9 mouse cellular contexts compared by ENCODE assay signal in the genomic region with DNA sequence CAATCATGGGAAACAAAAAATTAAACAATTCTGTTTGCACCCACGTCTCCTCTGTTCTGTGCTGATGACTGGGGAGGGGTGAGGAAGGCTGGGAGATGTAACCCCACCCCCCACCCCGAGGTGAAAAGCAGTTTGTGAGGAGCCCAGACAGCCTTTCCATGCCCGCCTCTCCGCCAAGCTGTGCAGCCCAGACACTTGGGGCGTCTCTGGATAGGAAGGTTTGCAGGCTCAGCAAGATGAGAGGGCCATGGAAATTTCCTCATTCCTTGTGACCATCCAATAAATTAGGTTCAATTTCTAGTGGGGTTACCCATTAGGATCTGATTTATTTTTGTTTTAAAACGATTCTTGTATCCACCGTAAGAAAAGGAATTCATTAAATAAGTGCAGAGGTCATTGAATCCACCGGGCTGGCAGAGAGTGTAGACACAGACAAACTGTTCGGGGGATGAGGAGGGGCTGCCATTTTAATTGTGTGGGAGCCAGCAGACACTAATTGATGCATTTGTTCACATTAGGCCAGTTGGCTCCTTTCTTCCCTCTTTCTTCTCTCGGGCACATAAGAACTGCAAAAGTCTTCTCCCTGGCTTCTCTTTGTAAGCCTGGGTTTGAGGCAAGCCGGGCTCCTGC. TPM values are rescaled to one million over a fixed set of nuclear protein-coding genes. Genes with fewer than 3 reads are reported as not detected.
A peak's percentile ranks its signal among the peaks of the same experiment; 100 is the strongest.
DNase-seq lines count a peak whose midpoint lies in the region; ATAC-seq and TF ChIP-seq lines count a peak whose summit lies in the region.
"Had no signal": no experiment of that assay in that cellular context is flagged by ENCODE, and none has a peak within 500 bp of the region (broad histone marks: within the 10 kb centered on the region; RNA-seq: fewer than 3 reads in every experiment).

No protein-coding gene starts in this region.

- H3K36me3 ChIP-seq in heart, adult 2 months (ENCODE audit: control insufficient read depth, insufficient read depth, low read length) = no peaks in the 10 kb centered on the region
- H3K36me3 ChIP-seq in neural tube, embryonic 11.5 days (ENCODE audit: control insufficient read depth, insufficient read depth, low read length) = no peaks in the 10 kb centered on the region
- no peaks in the 10 kb centered on the region for H3K36me3 ChIP-seq in limb, embryonic 14.5 days (ENCODE audit: control insufficient read depth, insufficient read depth, low read length)
- no peaks in the 10 kb centered on the region for H3K36me3 ChIP-seq in stomach, embryonic 16.5 days (ENCODE audit: control insufficient read depth, insufficient read depth, low read length)

- TF ChIP-seq POLR2A in heart, adult 2 months (IDR thresholded peaks at IDR 0.05; ENCODE audit: insufficient read depth, low read depth, low read length) = no peak
- no peak for TF ChIP-seq POLR2A in limb, embryonic 14.5 days (IDR thresholded peaks at IDR 0.05; ENCODE audit: borderline replicate concordance, extremely low read depth, insufficient read depth, insufficient read length)

- peak; percentile 77 for ATAC-seq in neural tube, embryonic 11.5 days (ENCODE audit: insufficient read depth, low FRiP score, low TSS enrichment)
- ATAC-seq in limb, embryonic 14.5 days (ENCODE audit: low FRiP score, low read depth) = no peak
- ATAC-seq in stomach, embryonic 16.5 days (ENCODE audit: insufficient read depth, low FRiP score) = no peak

- no peak for DNase-seq in heart, adult 2 months
- no peak for DNase-seq in heart, adult 18-20 months
- DNase-seq in neural tube, embryonic 11.5 days (ENCODE audit: low spot score) = no peak
- no peak for DNase-seq in neural tube, embryonic 10.5 days (ENCODE audit: extremely low spot score, low spot score)
- no peak for DNase-seq in limb, embryonic 14.5 days (ENCODE audit: low spot score)
- DNase-seq in adrenal gland, adult 8-10 months = no peak
- no peak for DNase-seq in B cell, adult 2 months

- intact Hi-C loops in heart, adult 2 months (cut with DNase I) = no loop called here

- no peak overlapping the region for H3K27ac ChIP-seq in heart, adult 2 months
- peak overlapping the region; percentile 58; the same call in 1 of the 2 replicates for H3K27ac ChIP-seq in neural tube, embryonic 11.5 days (ENCODE audit: low read depth, low read length)
- peak overlapping the region; percentile 43; the same call in 1 of the 2 replicates for H3K27ac ChIP-seq in limb, embryonic 14.5 days (replicated peaks; ENCODE audit: low read depth, low read length)
- no peak overlapping the region for H3K27ac ChIP-seq in stomach, embryonic 16.5 days (ENCODE audit: low read length)

- H3K9me3 ChIP-seq in neural tube, embryonic 11.5 days (ENCODE audit: control insufficient read depth, low read length) = no peaks in the 10 kb centered on the region
- no peaks in the 10 kb centered on the region for H3K9me3 ChIP-seq in limb, embryonic 14.5 days (ENCODE audit: control insufficient read depth, low read length)
- H3K9me3 ChIP-seq in stomach, embryonic 16.5 days (replicated peaks; ENCODE audit: control insufficient read depth, low read length) = no peaks in the 10 kb centered on the region

- H3K4me1 ChIP-seq in heart, adult 2 months (ENCODE audit: control insufficient read depth, insufficient read depth, low read length) = peaks cover 7% of the 10 kb centered on the region
- H3K4me1 ChIP-seq in neural tube, embryonic 11.5 days (ENCODE audit: control insufficient read depth, insufficient read depth, low read length) = peaks cover 20% of the 10 kb centered on the region
- H3K4me1 ChIP-seq in limb, embryonic 14.5 days (ENCODE audit: control insufficient read depth, insufficient read depth, low read length) = peaks cover 15% of the 10 kb centered on the region
- 0 out of 2 replicates have a peak, but pooled peaks cover 4% of the 10 kb centered on the region for H3K4me1 ChIP-seq in stomach, embryonic 16.5 days (ENCODE audit: control insufficient read depth, insufficient read depth, low read length)

- no peaks in the 10 kb centered on the region for H3K79me2 ChIP-seq in heart, adult 2 months (replicated peaks; ENCODE audit: control insufficient read depth, insufficient read depth, low read length)

- peak overlapping the region; percentile 19 for H3K4me2 ChIP-seq in neural tube, embryonic 11.5 days (ENCODE audit: low read depth)
- H3K4me2 ChIP-seq in limb, embryonic 14.5 days (replicated peaks; ENCODE audit: low read depth, low read length, severe bottlenecking) = peak overlapping the region; percentile 36
- H3K4me2 ChIP-seq in stomach, embryonic 16.5 days (ENCODE audit: low read depth, low read length) = peak overlapping the region; percentile 35; the same call in 1 of the 2 replicates

- no peak overlapping the region for H3K9ac ChIP-seq in heart, adult 2 months (ENCODE audit: low read depth, low read length)
- H3K9ac ChIP-seq in neural tube, embryonic 11.5 days (ENCODE audit: low read length) = no peak overlapping the region
- no peak overlapping the region for H3K9ac ChIP-seq in limb, embryonic 14.5 days (ENCODE audit: low read depth, low read length, severe bottlenecking)
- no peak overlapping the region for H3K9ac ChIP-seq in stomach, embryonic 16.5 days (ENCODE audit: low read length)

- TF ChIP-seq EP300 in heart, adult 2 months (IDR thresholded peaks at IDR 0.05; ENCODE audit: insufficient read depth, low read depth, low read length) = no peak

- TF ChIP-seq CTCF in heart, adult 2 months (IDR thresholded peaks at IDR 0.05) = no peak

- H3K4me3 ChIP-seq in heart, adult 2 months = peak overlapping the region; percentile 11; the same call in 1 of the 2 replicates
- H3K4me3 ChIP-seq in neural tube, embryonic 11.5 days (ENCODE audit: low read depth, low read length) = no peak overlapping the region
- H3K4me3 ChIP-seq in limb, embryonic 14.5 days (replicated peaks; ENCODE audit: low read length) = peak overlapping the region; percentile 11; the same call in 1 of the 2 replicates
- H3K4me3 ChIP-seq in stomach, embryonic 16.5 days (replicated peaks; ENCODE audit: low read length) = no peak overlapping the region

- no peaks in the 10 kb centered on the region for H3K27me3 ChIP-seq in heart, adult 2 months (ENCODE audit: control insufficient read depth, insufficient read depth, low read length)
- no peaks in the 10 kb centered on the region for H3K27me3 ChIP-seq in neural tube, embryonic 11.5 days (ENCODE audit: control insufficient read depth, insufficient read depth, low read length)
- no peaks in the 10 kb centered on the region for H3K27me3 ChIP-seq in limb, embryonic 14.5 days (ENCODE audit: control insufficient read depth, insufficient read depth, low read length)
- no peaks in the 10 kb centered on the region for H3K27me3 ChIP-seq in stomach, embryonic 16.5 days (ENCODE audit: control insufficient read depth, insufficient read depth, low read length)

- 32% methylated on average over 11 of the region's 11 CpGs for WGBS in heart, adult 2 months
- WGBS in neural tube, embryonic 11.5 days = 18% methylated on average over 11 of the region's 11 CpGs
- WGBS in limb, embryonic 14.5 days = 28% methylated on average over 11 of the region's 11 CpGs
- WGBS in stomach, embryonic 16.5 days = 36% methylated on average over 11 of the region's 11 CpGs

RNA-seq across cellular contexts. Expression of gene Cdhr3, which starts 57.5 kb away (rescaled TPM):
- total RNA-seq in heart, adult 2 months (2021) = under 1 TPM; 0.34 to 0.39 TPM
- 0.76 and 1.8 TPM in 2 replicates for polyA plus RNA-seq in heart, adult 2 months (2012; rRNA removed)
- under 1 TPM; 0.27 to 0.87 TPM for total RNA-seq in heart, adult 18-20 months (2021)
- polyA plus RNA-seq in neural tube, embryonic 11.5 days (2014; fragmentation: Nextera tagmentation; extraction: Ambion mirVana) = 0.17 TPM in 1 of 2 replicates, not detected in the other
- polyA plus RNA-seq in limb, embryonic 14.5 days (2012; rRNA removed) = 1.0 and 1.5 TPM in 2 replicates
- 0.32 and 0.43 TPM in 2 replicates for polyA plus RNA-seq in limb, embryonic 14.5 days (2014; fragmentation: Nextera tagmentation; extraction: Ambion mirVana)
- 0.80 TPM in 1 of 2 replicates, not detected in the other for polyA plus RNA-seq in stomach, embryonic 16.5 days (2015; fragmentation: Nextera tagmentation; extraction: Ambion mirVana)
- under 1 TPM in 2 of 4 experiments, not detected in 2; 0.15 to 0.30 TPM for total RNA-seq in adrenal gland, adult 8-10 months (2022)
- total RNA-seq: liver, adult 2 months had no signal
- polyA plus RNA-seq: liver, adult 2 months had no signal

Comparison
In these comparisons a context has a peak if more than half of its experiments do, and no peak if none do; other contexts are left out.
1. H3K27ac ChIP-seq: peak in neural tube, embryonic 11.5 days (single experiment) and limb, embryonic 14.5 days (single experiment); none in heart, adult 2 months (single experiment) and stomach, embryonic 16.5 days (single experiment).
2. H3K4me3 ChIP-seq: peak in heart, adult 2 months (single experiment) and limb, embryonic 14.5 days (single experiment); none in neural tube, embryonic 11.5 days (single experiment) and stomach, embryonic 16.5 days (single experiment).
3. Peak in every context shown above with its lines, with median percentiles within 50 percentile points of each other: H3K4me2 ChIP-seq.